Mouse (Mus musculus) lung, embryonic 14.5 days (tissue): ENCODE data around the gene Ankrd1. TPM values are rescaled to one million over a fixed set of nuclear protein-coding genes. Genes with fewer than 3 reads are reported as not detected.

Experiments used
- ATAC-seq: fragments of 200-750 bp; cut with Nextera tagmentation; 2 replicates; pipeline ENCODE4 v1.8.0; 2017; ENCODE audit warnings: mild to moderate bottlenecking, moderate TSS enrichment, moderate library complexity; ENCODE audit not compliant: insufficient read depth
- DNase-seq: peaks from one replicate; pipeline ENCODE4 v3.0.0-alpha.2; 2015
- H3K27ac ChIP-seq: fragments of 300-500 bp; sonication (generic); 2 replicates; pipeline ENCODE4 v1.5.1; 2014; ENCODE audit warnings: low read depth, mild to moderate bottlenecking, moderate library complexity
- H3K27me3 ChIP-seq: fragments of 300-500 bp; sonication (generic); 2 replicates; pipeline ENCODE4 v1.6.1; 2014; ENCODE audit warnings: low read length, control low read depth; ENCODE audit not compliant: insufficient read depth
- H3K36me3 ChIP-seq: fragments of 300-500 bp; sonication (generic); 2 replicates; pipeline ENCODE4 v1.6.1; 2014; ENCODE audit warnings: control low read depth; ENCODE audit not compliant: insufficient read depth
- H3K4me1 ChIP-seq: fragments of 300-500 bp; sonication (generic); 2 replicates; pipeline ENCODE4 v1.6.1; 2014; ENCODE audit warnings: antibody characterized with exemption, control low read depth; ENCODE audit not compliant: insufficient read depth
- H3K4me2 ChIP-seq: fragments of 300-500 bp; sonication (generic); 2 replicates; pipeline ENCODE4 v1.6.1; 2014; ENCODE audit warnings: mild to moderate bottlenecking
- H3K4me3 ChIP-seq: fragments of 300-500 bp; sonication (generic); 2 replicates; pipeline ENCODE4 v1.5.1; 2014; ENCODE audit warnings: low read depth, low read length
- H3K9ac ChIP-seq: fragments of 300-500 bp; sonication (generic); 2 replicates; pipeline ENCODE4 v1.6.1; 2014
- H3K9me3 ChIP-seq: fragments of 300-500 bp; sonication (generic); 2 replicates; pipeline ENCODE4 v1.6.1; 2016; ENCODE audit warnings: low read depth, low read length, control low read depth
- CTCF ChIP-seq: IDR thresholded peaks from 2 replicates; pipeline ENCODE4 v1.5.1; 2016; ENCODE audit warnings: antibody characterized with exemption, low read depth
- WGBS: fragments of 180-500 bp; shearing (Covaris S2); extraction: QIAGEN DNeasy Blood & Tissue Kit; methylation state at CpG from one replicate; pipeline ENCODE4 v1.1.7; 2014; 5-methylcytosine and 5-hydroxymethylcytosine counted together
- polyA plus RNA-seq: library from polyadenylated mRNA; unstranded; fragments of >200 nt; fragmentation: Nextera tagmentation; extraction: Ambion mirVana; gene quantifications from 2 replicates; pipeline ENCODE4 v1.2.1, GENCODE M21; 2014

Gene Ankrd1
- polyA plus RNA-seq, 1 experiment from 2014 or later = 0.29 TPM

DNA sequence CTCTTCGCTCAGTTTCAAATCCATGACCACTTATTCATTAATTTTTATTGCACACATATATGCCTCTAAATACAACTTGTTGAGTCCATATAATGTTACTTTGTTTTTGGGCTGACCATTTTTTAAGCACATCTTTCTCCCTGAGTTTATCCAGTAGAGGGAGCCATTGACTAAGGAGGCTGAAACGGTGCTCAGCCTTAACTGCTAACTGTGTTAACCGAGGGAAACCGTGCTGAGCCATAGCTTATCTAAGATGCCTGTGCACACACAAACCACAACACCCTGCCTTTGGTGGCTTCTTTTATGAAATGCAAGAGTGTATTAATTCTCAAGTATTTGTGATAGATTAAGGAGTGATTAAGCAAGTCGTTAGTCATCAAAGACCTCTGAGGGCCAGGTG is 29.1 kb downstream of the Ankrd1 start:
- 45% methylated on average over 5 of the region's 5 CpGs for WGBS
- ATAC-seq = no peak
- H3K9me3 ChIP-seq = no peaks in the 10 kb centered on the region

DNA sequence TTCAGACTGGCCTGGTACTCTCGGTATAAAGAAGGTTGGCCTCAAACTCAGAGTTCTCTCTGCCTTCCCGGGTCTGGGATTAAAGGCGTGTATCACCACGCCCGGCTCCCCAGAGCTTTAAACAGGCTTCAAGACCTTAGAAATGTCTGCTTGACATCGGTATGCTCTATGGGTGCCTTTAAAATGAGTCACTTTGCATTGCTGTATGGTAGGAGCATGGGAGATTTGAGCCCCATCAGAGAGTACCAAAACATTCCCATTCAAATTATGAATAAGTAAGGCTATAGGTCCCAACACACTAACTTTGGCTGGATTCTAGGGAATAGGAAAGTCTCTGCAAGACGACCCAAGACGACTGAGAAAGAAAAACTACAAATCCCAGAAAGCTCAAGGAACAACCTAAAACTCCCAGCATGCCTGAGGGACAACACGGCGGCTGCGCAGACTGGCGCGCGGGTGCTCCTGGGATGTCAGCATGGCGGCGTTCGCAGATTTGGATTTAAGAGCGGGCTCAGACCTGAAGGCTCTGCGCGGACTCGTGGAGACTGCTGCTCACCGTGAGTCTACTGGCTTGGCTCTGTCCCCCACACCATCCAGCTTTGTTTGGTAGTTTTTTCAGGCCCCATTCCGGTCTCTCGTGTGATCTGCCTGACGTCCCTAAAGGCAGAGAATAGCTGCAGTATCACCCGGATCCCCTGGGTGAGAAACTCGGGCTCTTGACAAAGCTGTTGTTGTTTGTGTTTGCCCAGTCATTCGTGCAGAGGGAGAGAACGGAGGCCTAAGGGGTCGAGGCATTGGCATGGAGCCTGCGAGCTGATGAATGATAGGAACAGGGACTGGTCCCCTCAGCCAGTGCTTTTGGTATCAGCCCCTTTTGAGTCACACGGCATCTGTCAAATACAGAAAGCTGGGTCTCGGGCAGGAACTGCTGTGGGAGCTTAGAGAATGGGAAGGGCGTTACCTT is 36.4 kb downstream of the Ankrd1 start, which contains the start of gene Rpp30:
Gene Rpp30 (plus strand): TSS at position 455 of the 964 bp plus-strand sequence.
- Histone ChIP-seq H3K4me1 (peaks cover 6% of the 10 kb centered on the region; the same call in 1 of the 2 replicates), H3K27me3 (no peaks in the 10 kb centered on the region), H3K27ac (peak within 1 kb of the TSS; percentile 58), H3K9ac (peak within 1 kb of the TSS; percentile 78), H3K9me3 (no peaks in the 10 kb centered on the region), H3K36me3 (peaks cover 14% of the 10 kb centered on the region), H3K4me3 (peak within 1 kb of the TSS; percentile 83), H3K4me2 (peak within 1 kb of the TSS; percentile 83)
- 3% methylated on average over 34 of the region's 34 CpGs for WGBS
- DNase-seq = peak; percentile 95
- TF ChIP-seq CTCF = no peak
- peak; percentile 95 for ATAC-seq

More for the DNA sequence above, 29.1 kb downstream of the Ankrd1 start:
- peak; percentile 81 for DNase-seq
- peak; percentile 77 for TF ChIP-seq CTCF
- no peaks in the 10 kb centered on the region for H3K4me1 ChIP-seq
- H3K36me3 ChIP-seq = peaks cover 74% of the 10 kb centered on the region
- H3K4me2 ChIP-seq = no peak overlapping the region
- no peak overlapping the region for H3K9ac ChIP-seq
- no peaks in the 10 kb centered on the region for H3K27me3 ChIP-seq
- no peak overlapping the region for H3K4me3 ChIP-seq
- H3K27ac ChIP-seq = no peak overlapping the region

- peak; percentile 91 for DNase-seq
- no peak overlapping the region; the same call in 1 of the 2 replicates for H3K27ac ChIP-seq
- TF ChIP-seq CTCF = peak; percentile 78
- peaks cover 6% of the 10 kb centered on the region; the same call in 1 of the 2 replicates for H3K4me1 ChIP-seq
- peak overlapping the region; percentile 70 for H3K4me2 ChIP-seq
- H3K9ac ChIP-seq = no peak overlapping the region
- no peaks in the 10 kb centered on the region for H3K9me3 ChIP-seq
- peaks cover 7% of the 10 kb centered on the region; the same call in 1 of the 2 replicates for H3K36me3 ChIP-seq
- H3K4me3 ChIP-seq = peak overlapping the region; percentile 83; the same call in 1 of the 2 replicates
- no peaks in the 10 kb centered on the region for H3K27me3 ChIP-seq
- peak; percentile 82 for ATAC-seq
- WGBS = 47% methylated on average over 7 of the region's 7 CpGs
Measured at GRCm38 (mm10) chr19:36082606-36083261, 37.2 kb downstream of the Ankrd1 start.

- DNase-seq = peak; percentile 40
- Histone ChIP-seq H3K9me3 (no peaks in the 10 kb centered on the region), H3K4me1 (no peaks in the 10 kb centered on the region), H3K4me2 (no peak overlapping the region), H3K36me3 (no peaks in the 10 kb centered on the region), H3K9ac (no peak overlapping the region), H3K27me3 (peaks cover 14% of the 10 kb centered on the region), H3K4me3 (no peak overlapping the region), H3K27ac (no peak overlapping the region)
- no peak for TF ChIP-seq CTCF
- ATAC-seq = no peak
- WGBS = 72% methylated on average over 2 of the region's 2 CpGs
Measured at GRCm38 (mm10) chr19:36062801-36063529, 56.9 kb downstream of the Ankrd1 start.

Other genes starting within 250 kb of the Ankrd1 start
- 0.12 TPM in 1 of 2 replicates, not detected in the other for gene Htr7, start 62.6 kb downstream of the Ankrd1 start, polyA plus RNA-seq
- gene Rpp30, start 36.4 kb downstream of the Ankrd1 start, polyA plus RNA-seq = 87.3 and 88.6 TPM in 2 replicates
- gene Pcgf5, start 228.2 kb upstream of the Ankrd1 start, polyA plus RNA-seq = 11.8 and 14.9 TPM in 2 replicates